Mouse (Mus musculus): ENCODE results near the gene Pex13. TPM values are rescaled to one million over a fixed set of nuclear protein-coding genes. Genes with fewer than 3 reads are reported as not detected.
"Not testable (repeated sequence)": the region's sequence is repeated elsewhere in the genome, so short reads cannot be mapped to it uniquely, and the experiment has no call there.

The Pex13 gene
- polyA plus RNA-seq, 1 experiment from 2014 or later = 41.3 TPM

- Histone ChIP-seq H3K4me2 (peak overlapping the region; percentile 67), H3K9ac (peak overlapping the region; percentile 95), H3K9me3 (replicated peaks) (no peaks in the 10 kb centered on the region), H3K4me3 (peak overlapping the region; percentile 87), H3K27me3 (no peaks in the 10 kb centered on the region), H3K4me1 (peaks cover 30% of the 10 kb centered on the region), H3K36me3 (ENCODE audit: poor library complexity, severe bottlenecking) (peaks cover 5% of the 10 kb centered on the region; the same call in 1 of the 2 replicates), H3K27ac (peak overlapping the region; percentile 80)
- WGBS = 12% methylated on average over 7 of the region's 7 CpGs
- ATAC-seq = peak; percentile 37; the same call in 1 of the 2 replicates
Measured at GRCm38 (mm10) chr11:23633879-23634215, 31.9 kb downstream of the Pex13 start.

DNA sequence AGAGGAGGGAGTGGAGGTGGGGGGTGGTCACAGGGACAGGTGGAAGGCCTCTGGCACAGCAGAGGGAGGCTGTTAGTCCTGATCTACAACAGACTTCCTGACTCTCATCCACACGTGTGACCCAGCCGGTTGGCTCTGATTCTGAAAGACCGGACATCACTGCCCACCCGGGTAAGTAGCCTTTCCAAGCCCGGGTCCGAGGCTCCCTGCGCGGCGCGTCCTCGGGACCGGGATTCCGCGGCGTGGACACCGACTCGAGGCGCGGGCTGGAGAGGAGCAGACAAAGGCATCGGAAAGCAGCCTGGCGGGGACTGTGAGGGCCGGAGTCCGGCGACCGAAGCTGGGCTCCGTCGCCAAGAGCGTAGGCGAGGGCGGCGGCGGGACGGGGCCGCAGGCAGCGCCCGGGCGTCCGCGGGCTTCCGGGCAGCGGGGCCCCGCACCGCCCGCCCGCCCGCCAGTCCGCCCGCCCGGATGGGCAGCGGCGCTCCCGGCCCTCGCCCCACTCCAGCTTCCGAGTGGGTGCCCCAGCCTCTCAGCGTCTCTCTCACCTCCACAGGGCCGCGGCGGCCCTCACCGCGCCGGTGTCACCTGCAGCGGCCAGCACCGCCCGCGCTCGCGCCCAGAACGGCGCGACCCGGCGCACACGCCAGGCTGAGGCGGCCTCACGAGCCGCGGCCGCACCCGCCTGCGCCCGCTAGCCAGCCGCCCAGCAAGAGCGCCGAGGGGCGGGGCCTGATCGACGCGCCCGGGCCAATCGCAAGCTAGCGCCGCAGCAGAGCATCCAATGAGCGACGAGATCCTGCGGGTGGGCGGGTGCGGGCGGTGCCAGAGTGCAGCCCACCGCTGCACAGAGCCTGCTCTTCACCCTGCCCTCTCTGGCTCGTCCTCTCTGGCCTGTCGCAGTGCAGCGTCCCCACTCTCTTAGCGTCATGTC is 32.5 kb downstream of the Pex13 start, which contains the start of gene 0610010F05Rik:
Gene 0610010F05Rik (minus strand): TSS at position 695 of the 934 bp plus-strand sequence.
- Histone ChIP-seq H3K36me3 (ENCODE audit: poor library complexity, severe bottlenecking) (peaks cover 11% of the 10 kb centered on the region), H3K27ac (peak within 1 kb of the TSS; percentile 94), H3K27me3 (no peaks in the 10 kb centered on the region), H3K4me1 (peaks cover 30% of the 10 kb centered on the region), H3K9me3 (replicated peaks) (no peaks in the 10 kb centered on the region), H3K9ac (peak within 1 kb of the TSS; percentile 95), H3K4me3 (peak within 1 kb of the TSS; percentile 87), H3K4me2 (peak within 1 kb of the TSS; percentile 67)
- under 1% methylated on average over 83 of the region's 103 CpGs for WGBS
- ATAC-seq = peak; percentile 100

GRCm38 (mm10) chr11:23630664-23631063 is 35.1 kb downstream of the Pex13 start:
- Histone ChIP-seq H3K4me3 (no peak overlapping the region), H3K27ac (no peak overlapping the region), H3K36me3 (ENCODE audit: poor library complexity, severe bottlenecking) (peaks cover 13% of the 10 kb centered on the region), H3K27me3 (no peaks in the 10 kb centered on the region), H3K9me3 (replicated peaks) (no peaks in the 10 kb centered on the region), H3K4me1 (peaks cover 30% of the 10 kb centered on the region), H3K4me2 (no peak overlapping the region), H3K9ac (no peak overlapping the region)
- no peak for ATAC-seq

GRCm38 (mm10) chr11:23618995-23619394 is 46.8 kb downstream of the Pex13 start:
- 84% methylated on average over 5 of the region's 5 CpGs for WGBS

DNA sequence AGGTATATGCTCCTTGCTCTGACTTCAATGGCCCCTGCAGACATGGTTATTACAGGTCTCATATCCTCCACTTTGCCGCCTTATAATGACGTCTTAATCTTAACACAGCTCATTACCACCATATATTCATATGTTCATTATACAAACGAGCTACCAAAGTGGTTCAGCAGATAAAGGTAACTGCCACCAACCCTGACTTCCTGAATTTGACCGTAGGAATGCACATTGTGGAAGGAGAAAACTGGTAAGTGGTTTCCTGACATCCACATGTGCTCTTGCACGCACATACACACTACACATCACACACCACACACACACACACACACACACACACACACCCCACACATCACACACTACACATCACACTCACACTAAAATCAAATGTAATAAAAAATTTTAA is 51.2 kb downstream of the Pex13 start:
- ATAC-seq = no peak
- no peaks in the 10 kb centered on the region for H3K27me3 ChIP-seq
- WGBS = 88% methylated on average over 5 of the region's 5 CpGs
- peaks cover 42% of the 10 kb centered on the region for H3K36me3 ChIP-seq (ENCODE audit: poor library complexity, severe bottlenecking)
- no peak overlapping the region for H3K4me2 ChIP-seq
- no peak overlapping the region for H3K27ac ChIP-seq
- H3K4me3 ChIP-seq = no peak overlapping the region
- no peaks in the 10 kb centered on the region for H3K9me3 ChIP-seq (replicated peaks)
- no peaks in the 10 kb centered on the region for H3K4me1 ChIP-seq
- no peak overlapping the region for H3K9ac ChIP-seq

More at GRCm38 (mm10) chr11:23618995-23619394, 46.8 kb downstream of the Pex13 start:
- Histone ChIP-seq H3K4me2 (no peak overlapping the region), H3K36me3 (ENCODE audit: poor library complexity, severe bottlenecking) (peaks cover 41% of the 10 kb centered on the region), H3K27ac (no peak overlapping the region), H3K4me3 (no peak overlapping the region), H3K9ac (no peak overlapping the region), H3K27me3 (no peaks in the 10 kb centered on the region), H3K4me1 (no peaks in the 10 kb centered on the region), H3K9me3 (replicated peaks) (no peaks in the 10 kb centered on the region)
- ATAC-seq = no peak

DNA sequence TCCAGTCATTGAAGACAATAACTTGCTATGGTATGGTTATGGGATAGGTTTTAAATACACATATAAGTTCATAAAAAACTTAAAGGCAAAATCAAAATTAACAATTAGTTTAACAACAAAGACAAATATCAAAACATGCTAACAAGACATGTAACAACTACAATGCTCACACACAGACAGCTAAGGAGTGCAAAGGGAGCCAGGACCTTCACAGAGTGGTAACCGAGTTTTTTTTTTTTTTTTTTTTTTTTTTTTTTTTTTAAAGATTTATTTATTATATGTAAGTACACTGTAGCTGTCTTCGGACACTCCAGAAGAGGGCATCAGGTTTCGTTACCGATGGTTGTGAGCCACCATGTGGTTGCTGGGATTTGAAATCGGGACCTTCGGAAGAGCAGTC is 58.5 kb downstream of the Pex13 start:
- WGBS = 95% methylated on average over 6 of the region's 6 CpGs

More for the DNA sequence above, 58.5 kb downstream of the Pex13 start:
- not testable (repeated sequence) for H3K9ac ChIP-seq; H3K27ac ChIP-seq; H3K4me1 ChIP-seq; ATAC-seq; H3K4me3 ChIP-seq; H3K27me3 ChIP-seq; H3K4me2 ChIP-seq; H3K9me3 ChIP-seq (replicated peaks)
- peaks cover 68% of the 10 kb centered on the region for H3K36me3 ChIP-seq (ENCODE audit: poor library complexity, severe bottlenecking)

Other genes with a start within 250 kb of the Pex13 start
- 151 and 156 TPM in 2 replicates for gene Ahsa2, start 167.9 kb downstream of the Pex13 start, polyA plus RNA-seq (2015; fragmentation: Nextera tagmentation; extraction: Ambion mirVana)
- not detected in 2 replicates for gene 1700093K21Rik, start 144.8 kb downstream of the Pex13 start, polyA plus RNA-seq (2015; fragmentation: Nextera tagmentation; extraction: Ambion mirVana)
- 114 and 119 TPM in 2 replicates for gene 0610010F05Rik, start 32.3 kb downstream of the Pex13 start, polyA plus RNA-seq (2015; fragmentation: Nextera tagmentation; extraction: Ambion mirVana)
- 16.4 and 16.7 TPM in 2 replicates for gene Pus10, start 285 bp downstream of the Pex13 start, polyA plus RNA-seq (2015; fragmentation: Nextera tagmentation; extraction: Ambion mirVana)
- gene Rel, start 105.0 kb upstream of the Pex13 start, polyA plus RNA-seq (2015; fragmentation: Nextera tagmentation; extraction: Ambion mirVana) = 0.27 and 0.40 TPM in 2 replicates
- gene Papolg, start 229.3 kb upstream of the Pex13 start, polyA plus RNA-seq (2015; fragmentation: Nextera tagmentation; extraction: Ambion mirVana) = 27.4 and 28.0 TPM in 2 replicates

All from forebrain, embryonic 13.5 days (tissue).